Mouse (Mus musculus): Measurements from ENCODE around the gene Shroom3. TPM values are rescaled to one million over a fixed set of nuclear protein-coding genes. Genes with fewer than 3 reads are reported as not detected.

Shroom3 gene
- polyA plus RNA-seq (2015; fragmentation: Nextera tagmentation; extraction: Ambion mirVana) = 2.0 and 2.1 TPM in 2 replicates

DNA sequence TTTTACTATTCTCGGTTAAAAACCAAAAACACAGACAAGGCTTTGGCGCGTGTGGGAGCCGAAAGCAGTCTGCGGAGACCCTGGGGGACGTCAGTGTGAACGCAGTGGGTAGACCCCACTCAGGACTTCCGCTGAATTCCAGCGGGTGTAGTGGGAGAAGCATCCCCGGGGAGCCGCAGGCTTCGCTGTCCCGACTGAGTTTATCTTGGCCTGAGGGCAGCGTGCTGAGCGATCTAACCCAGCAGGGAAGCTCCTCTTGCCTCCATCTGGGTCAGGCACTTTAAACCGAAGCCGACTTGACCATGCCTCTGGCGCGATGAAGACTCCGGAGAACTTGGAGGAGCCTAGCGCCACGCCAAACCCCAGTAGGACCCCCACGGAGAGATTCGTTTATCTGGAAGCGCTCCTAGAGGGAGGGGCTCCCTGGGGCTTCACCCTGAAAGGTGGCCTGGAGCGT lies at the start of gene Shroom3:
TSS of gene Shroom3 (plus strand) at position 85 of the 457 bp plus-strand sequence.
- peak within 1 kb of the TSS; percentile 76 for H3K9ac ChIP-seq
- peak; percentile 23; the same call in 1 of the 2 replicates for ATAC-seq (ENCODE audit: low FRiP score)
- peak within 1 kb of the TSS; percentile 56 for H3K4me3 ChIP-seq
- no peaks in the 10 kb centered on the region for H3K27me3 ChIP-seq
- peak within 1 kb of the TSS; percentile 98 for H3K4me2 ChIP-seq
- peaks cover 15% of the 10 kb centered on the region for H3K4me1 ChIP-seq (replicated peaks)
- H3K36me3 ChIP-seq = no peaks in the 10 kb centered on the region
- H3K9me3 ChIP-seq = no peaks in the 10 kb centered on the region
- under 1% methylated on average over 26 of the region's 26 CpGs for WGBS
- peak within 1 kb of the TSS; percentile 62 for H3K27ac ChIP-seq

DNA sequence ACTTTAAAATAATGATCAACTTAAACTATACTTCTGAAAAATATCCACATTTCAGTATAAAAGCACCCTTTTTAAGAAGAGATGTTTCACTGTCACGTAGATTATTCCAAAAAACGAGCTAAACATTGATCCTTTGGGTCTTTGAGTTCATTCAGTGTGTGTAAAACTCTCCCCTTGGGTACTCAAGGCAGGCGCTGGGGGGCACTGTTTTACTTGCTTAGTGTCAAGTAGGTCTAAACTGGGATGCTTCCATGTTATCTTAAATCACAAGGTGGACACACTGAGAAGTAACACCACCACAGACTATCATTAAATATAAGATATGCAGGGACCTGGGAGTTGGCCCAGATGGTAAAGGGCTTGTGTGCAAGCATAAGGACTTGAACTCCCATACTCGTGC lies 49.7 kb upstream of the Shroom3 start:
- Histone ChIP-seq H3K4me3 (no peak overlapping the region), H3K4me1 (replicated peaks) (no peaks in the 10 kb centered on the region), H3K9me3 (no peaks in the 10 kb centered on the region), H3K4me2 (no peak overlapping the region), H3K9ac (no peak overlapping the region), H3K27me3 (no peaks in the 10 kb centered on the region), H3K27ac (no peak overlapping the region), H3K36me3 (no peaks in the 10 kb centered on the region)
- 61% methylated on average over 4 of the region's 4 CpGs for WGBS
- no peak for ATAC-seq (ENCODE audit: low FRiP score)

DNA sequence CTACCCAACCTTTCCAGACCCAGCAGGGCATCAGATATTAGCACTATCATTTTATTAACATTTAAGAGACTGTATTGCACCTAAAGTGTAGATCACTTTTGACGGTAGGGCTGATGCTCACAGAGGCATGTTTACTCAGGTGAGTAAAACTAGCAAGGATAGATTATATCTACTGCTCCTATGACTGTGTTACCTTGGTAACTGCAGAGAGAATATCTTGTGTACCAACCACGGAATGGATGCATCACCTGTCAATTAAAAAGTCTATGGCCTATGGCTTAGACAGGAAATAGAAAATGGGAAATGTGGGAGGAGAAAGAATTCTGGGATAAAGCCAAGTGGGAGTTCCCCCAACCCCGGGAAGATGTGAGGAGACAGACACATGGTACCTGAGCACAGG lies 48.3 kb upstream of the Shroom3 start:
- no peaks in the 10 kb centered on the region for H3K4me1 ChIP-seq (replicated peaks)
- H3K4me2 ChIP-seq = no peak overlapping the region
- no peak for ATAC-seq (ENCODE audit: low FRiP score)
- no peaks in the 10 kb centered on the region for H3K36me3 ChIP-seq
- no peak overlapping the region for H3K9ac ChIP-seq
- no peak overlapping the region for H3K4me3 ChIP-seq
- no peaks in the 10 kb centered on the region for H3K27me3 ChIP-seq
- H3K9me3 ChIP-seq = no peaks in the 10 kb centered on the region
- no peak overlapping the region for H3K27ac ChIP-seq
- WGBS = 80% methylated on average over 3 of the region's 3 CpGs

DNA sequence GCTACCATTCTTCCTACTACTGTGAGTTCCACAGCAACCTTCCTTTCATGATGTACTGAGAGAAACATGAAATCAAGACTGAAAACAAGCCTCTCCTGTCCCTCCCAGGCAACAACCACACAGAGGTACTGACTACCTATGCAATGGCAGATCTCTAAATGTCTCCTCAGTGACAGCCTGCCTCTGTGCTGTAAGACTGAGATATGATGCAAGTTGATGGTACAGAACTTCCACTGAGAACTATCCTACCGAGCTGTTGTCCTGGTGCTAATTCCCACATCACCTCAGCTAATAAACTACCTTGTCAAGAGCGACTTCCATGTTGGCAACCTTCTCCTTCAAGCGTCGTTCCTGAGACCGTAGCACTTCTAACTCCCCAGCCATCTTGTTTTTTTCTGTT lies 47.3 kb upstream of the Shroom3 start:
- H3K9ac ChIP-seq = no peak overlapping the region
- no peaks in the 10 kb centered on the region for H3K9me3 ChIP-seq
- H3K4me2 ChIP-seq = no peak overlapping the region
- no peak overlapping the region for H3K4me3 ChIP-seq
- no peak for ATAC-seq (ENCODE audit: low FRiP score)
- H3K27ac ChIP-seq = no peak overlapping the region
- no peaks in the 10 kb centered on the region for H3K27me3 ChIP-seq
- H3K36me3 ChIP-seq = no peaks in the 10 kb centered on the region
- WGBS = 90% methylated on average over 5 of the region's 5 CpGs
- no peaks in the 10 kb centered on the region for H3K4me1 ChIP-seq (replicated peaks)

DNA sequence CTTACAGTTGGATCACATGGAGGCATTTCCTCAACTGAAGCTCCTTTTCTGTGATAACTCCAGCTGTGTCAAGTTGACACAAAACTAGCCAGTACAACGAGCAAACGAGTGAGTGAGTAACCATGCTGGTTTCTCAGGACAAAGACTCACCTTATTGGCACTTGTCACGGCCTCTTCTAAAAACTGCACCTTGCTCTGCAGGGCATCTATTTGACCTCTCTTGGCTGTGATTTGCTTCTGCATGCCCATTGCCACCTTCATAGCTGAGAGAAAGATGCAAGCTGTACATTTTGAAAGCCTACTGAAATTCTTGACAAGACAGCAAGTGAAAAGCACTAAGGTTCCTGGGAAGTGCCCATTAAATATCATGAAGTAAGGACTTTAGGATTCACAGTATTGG lies 42.4 kb upstream of the Shroom3 start:
- Histone ChIP-seq H3K4me1 (replicated peaks) (no peaks in the 10 kb centered on the region), H3K36me3 (no peaks in the 10 kb centered on the region), H3K9ac (no peak overlapping the region), H3K4me2 (no peak overlapping the region), H3K9me3 (no peaks in the 10 kb centered on the region), H3K27me3 (no peaks in the 10 kb centered on the region), H3K27ac (no peak overlapping the region), H3K4me3 (no peak overlapping the region)
- ATAC-seq (ENCODE audit: low FRiP score) = no peak
- WGBS = 89% methylated on average over 3 of the region's 3 CpGs

DNA sequence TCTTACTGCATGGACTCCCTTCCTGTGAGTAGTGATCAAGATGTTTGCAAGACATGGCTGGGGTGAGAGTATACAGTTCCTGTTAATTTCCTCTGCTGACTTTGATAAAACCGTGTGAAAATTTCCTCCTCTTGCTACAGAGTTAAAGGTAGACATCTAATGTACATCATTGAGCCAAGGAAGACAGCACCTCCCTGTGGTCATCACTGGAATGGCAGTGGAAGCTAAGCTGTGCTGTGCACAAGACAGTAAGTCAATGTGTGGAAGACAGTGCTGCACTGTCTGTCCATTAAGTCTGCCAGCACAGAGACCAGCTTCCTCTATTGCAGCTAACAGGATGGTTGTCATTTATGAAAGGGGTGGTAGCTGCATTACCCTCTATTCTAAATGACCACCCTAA lies 27.0 kb upstream of the Shroom3 start:
- H3K4me2 ChIP-seq = no peak overlapping the region
- no peak overlapping the region for H3K27ac ChIP-seq
- no peak for ATAC-seq (ENCODE audit: low FRiP score)
- H3K36me3 ChIP-seq = no peaks in the 10 kb centered on the region
- H3K4me1 ChIP-seq (replicated peaks) = no peaks in the 10 kb centered on the region
- no peaks in the 10 kb centered on the region for H3K9me3 ChIP-seq
- no peak overlapping the region for H3K9ac ChIP-seq
- no peaks in the 10 kb centered on the region for H3K27me3 ChIP-seq
- WGBS = 17% methylated on average over 1 of the region's 1 CpGs
- no peak overlapping the region for H3K4me3 ChIP-seq

DNA sequence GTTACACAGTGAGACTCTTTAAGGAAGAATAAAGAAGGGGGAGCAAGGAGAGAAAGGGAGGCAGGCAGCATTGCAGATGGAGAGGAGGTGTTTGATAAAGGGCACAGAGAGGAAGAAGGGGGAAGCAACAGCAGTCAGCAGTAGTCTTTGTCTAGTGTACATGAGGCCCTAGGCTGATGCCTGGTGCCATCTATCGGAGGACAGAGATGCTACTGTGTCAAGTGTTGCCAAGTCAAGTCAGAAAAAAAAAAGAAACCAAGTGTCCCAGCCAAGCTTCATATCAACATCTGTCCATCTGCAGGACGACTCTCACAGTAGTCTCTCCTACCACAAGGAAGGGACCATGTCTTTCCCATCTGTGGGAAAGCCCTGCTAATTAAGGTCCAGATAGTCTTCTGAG lies 18.9 kb upstream of the Shroom3 start:
- ATAC-seq (ENCODE audit: low FRiP score) = no peak
- no peak overlapping the region for H3K4me2 ChIP-seq
- WGBS = 70% methylated on average over 2 of the region's 2 CpGs
- no peak overlapping the region for H3K4me3 ChIP-seq
- no peaks in the 10 kb centered on the region for H3K36me3 ChIP-seq
- H3K4me1 ChIP-seq (replicated peaks) = no peaks in the 10 kb centered on the region
- H3K9me3 ChIP-seq = no peaks in the 10 kb centered on the region
- no peak overlapping the region for H3K27ac ChIP-seq
- no peaks in the 10 kb centered on the region for H3K27me3 ChIP-seq
- H3K9ac ChIP-seq = no peak overlapping the region

DNA sequence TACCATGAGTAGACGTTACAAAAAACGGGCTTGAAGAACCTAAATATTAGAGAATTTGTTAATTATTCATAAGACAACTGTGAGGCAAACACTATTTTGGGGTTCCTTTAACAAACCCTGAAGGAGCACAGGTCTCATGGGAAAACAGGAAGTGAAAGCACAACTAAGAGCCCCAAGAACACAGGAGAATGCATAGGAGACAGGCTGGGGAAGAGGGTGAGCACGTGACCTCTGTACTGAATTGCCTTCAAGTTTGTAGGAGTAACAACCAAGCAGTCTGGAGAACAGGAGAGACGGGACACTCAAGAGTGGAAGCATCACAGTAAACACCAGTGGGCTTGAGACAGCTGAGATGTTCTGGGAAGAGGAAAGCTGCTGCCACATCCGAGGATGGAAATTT lies 16.4 kb upstream of the Shroom3 start:
- H3K36me3 ChIP-seq = no peaks in the 10 kb centered on the region
- H3K9me3 ChIP-seq = no peaks in the 10 kb centered on the region
- ATAC-seq (ENCODE audit: low FRiP score) = no peak
- no peak overlapping the region for H3K27ac ChIP-seq
- H3K4me1 ChIP-seq (replicated peaks) = no peaks in the 10 kb centered on the region
- no peak overlapping the region for H3K4me3 ChIP-seq
- 87% methylated on average over 5 of the region's 5 CpGs for WGBS
- no peak overlapping the region for H3K9ac ChIP-seq
- H3K4me2 ChIP-seq = no peak overlapping the region
- H3K27me3 ChIP-seq = no peaks in the 10 kb centered on the region

DNA sequence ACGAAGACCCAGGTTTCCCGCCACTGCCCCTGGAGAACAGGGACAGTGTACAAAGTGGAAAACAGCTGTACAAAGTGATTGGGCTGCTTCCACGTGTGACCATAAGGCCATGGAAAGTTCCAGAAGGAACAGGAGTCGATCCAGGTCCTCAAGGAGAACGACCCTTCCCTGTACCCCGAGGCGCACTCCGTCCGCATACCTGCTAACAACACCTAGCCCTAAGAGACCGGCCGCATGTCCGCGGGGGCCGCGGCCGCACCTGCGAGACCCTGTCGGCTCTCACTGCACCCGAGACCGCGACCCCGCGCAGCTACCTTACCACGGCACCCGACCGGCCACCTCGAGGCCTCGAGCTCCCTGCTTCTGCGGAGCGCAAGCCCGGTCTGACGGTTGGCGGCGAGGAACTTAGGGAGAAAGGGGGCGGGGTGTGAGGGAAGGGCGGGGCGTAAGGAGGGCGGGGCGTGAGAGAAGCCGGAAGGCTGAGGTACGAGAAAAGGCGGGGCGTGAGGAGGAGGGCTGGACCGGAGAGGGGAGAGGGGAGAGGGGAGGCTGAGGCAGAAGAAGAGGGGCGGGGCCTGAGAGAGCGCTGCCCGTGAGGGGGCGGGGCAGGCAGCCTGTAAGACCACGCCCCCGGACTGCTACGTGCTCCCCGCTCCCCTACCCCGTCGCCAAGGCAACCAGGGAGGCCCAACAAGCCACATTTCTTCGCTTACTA lies 8.2 kb upstream of the Shroom3 start, which contains the start of gene Ccdc158:
TSS of gene Ccdc158 (minus strand) at position 413 of the 715 bp plus-strand sequence.
- Histone ChIP-seq H3K36me3 (no peaks in the 10 kb centered on the region), H3K27me3 (0 out of 2 replicates have a peak, but pooled peaks cover 2% of the 10 kb centered on the region), H3K9me3 (no peaks in the 10 kb centered on the region), H3K9ac (peak within 1 kb of the TSS; percentile 63), H3K4me3 (peak within 1 kb of the TSS; percentile 48), H3K4me1 (replicated peaks) (peaks cover 8% of the 10 kb centered on the region), H3K27ac (no peak within 1 kb of the TSS), H3K4me2 (peak within 1 kb of the TSS; percentile 74)
- ATAC-seq (ENCODE audit: low FRiP score) = peak; percentile 94
- WGBS = 14% methylated on average over 52 of the region's 55 CpGs

DNA sequence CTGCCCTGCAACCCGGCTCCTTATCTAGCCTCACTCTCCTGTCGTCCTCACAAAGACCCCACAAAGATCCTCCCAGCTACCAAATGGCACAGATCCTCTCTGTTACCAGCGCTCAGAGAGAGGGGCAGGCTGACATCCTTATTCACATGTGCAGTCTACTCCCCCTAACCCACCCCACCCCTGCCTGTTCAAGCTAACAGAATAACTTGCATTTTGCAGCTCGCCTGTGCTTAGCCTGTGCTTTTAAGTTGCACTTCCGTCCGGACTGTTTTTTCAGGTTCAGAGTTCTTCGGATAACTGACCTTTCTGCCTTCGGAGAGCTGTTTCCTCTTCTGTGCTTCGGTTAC lies 7.7 kb upstream of the Shroom3 start:
- no peaks in the 10 kb centered on the region for H3K36me3 ChIP-seq
- H3K4me1 ChIP-seq (replicated peaks) = peaks cover 8% of the 10 kb centered on the region
- WGBS = 3% methylated on average over 9 of the region's 9 CpGs
- H3K4me2 ChIP-seq = peak overlapping the region; percentile 74
- peak overlapping the region; percentile 48 for H3K4me3 ChIP-seq
- no peak; the same call in 1 of the 2 replicates for ATAC-seq (ENCODE audit: low FRiP score)
- H3K27me3 ChIP-seq = 0 out of 2 replicates have a peak, but pooled peaks cover 2% of the 10 kb centered on the region
- H3K9me3 ChIP-seq = no peaks in the 10 kb centered on the region
- peak overlapping the region; percentile 63 for H3K9ac ChIP-seq
- H3K27ac ChIP-seq = no peak overlapping the region

DNA sequence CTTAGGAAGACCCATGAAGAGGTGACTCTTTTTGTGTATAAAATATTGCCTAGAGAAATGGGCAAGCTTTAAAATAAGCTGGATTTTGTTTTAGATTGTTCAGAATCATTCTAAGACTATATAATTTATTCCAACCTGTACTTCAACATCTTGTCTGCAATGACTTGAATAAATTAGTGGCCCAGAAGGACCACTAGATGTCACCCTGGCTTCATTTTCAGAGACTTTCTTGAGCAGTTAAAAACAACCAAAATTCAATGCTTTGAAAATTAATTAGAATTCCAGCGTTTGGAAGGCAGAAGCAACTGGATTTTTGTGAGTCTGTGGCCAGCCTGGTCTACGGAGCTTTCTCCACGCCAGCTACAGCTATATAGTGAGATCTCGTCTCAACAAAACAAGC lies 3.8 kb upstream of the Shroom3 start:
- H3K27me3 ChIP-seq = 0 out of 2 replicates have a peak, but pooled peaks cover 2% of the 10 kb centered on the region
- H3K4me1 ChIP-seq (replicated peaks) = peaks cover 19% of the 10 kb centered on the region
- no peak for ATAC-seq (ENCODE audit: low FRiP score)
- no peaks in the 10 kb centered on the region for H3K36me3 ChIP-seq
- H3K9me3 ChIP-seq = no peaks in the 10 kb centered on the region
- no peak overlapping the region for H3K27ac ChIP-seq
- no peak overlapping the region for H3K4me2 ChIP-seq
- no peak overlapping the region for H3K4me3 ChIP-seq
- WGBS = 34% methylated on average over 4 of the region's 4 CpGs
- H3K9ac ChIP-seq = no peak overlapping the region

DNA sequence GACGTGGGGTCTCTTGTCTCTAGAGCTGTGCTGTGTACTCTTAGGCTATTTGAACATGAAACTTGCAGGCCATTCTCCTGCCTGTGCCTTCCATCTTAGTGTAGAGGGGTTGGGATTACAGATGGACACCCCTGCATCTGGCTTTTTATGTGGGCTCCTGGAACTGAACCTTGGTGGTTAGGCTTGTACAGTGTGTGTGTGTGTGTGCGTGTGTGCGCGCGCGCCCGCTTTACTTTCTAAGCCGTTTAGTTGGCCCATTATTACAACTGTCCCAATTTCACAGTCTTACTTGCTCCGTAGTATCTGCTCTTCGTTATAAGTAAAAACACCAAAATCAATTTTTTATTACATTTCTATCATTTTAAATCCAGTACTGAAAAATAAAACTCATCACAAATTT lies 1.4 kb upstream of the Shroom3 start:
- 84% methylated on average over 10 of the region's 10 CpGs for WGBS
- H3K4me3 ChIP-seq = no peak overlapping the region

More for the DNA sequence above, 1.4 kb upstream of the Shroom3 start:
- Histone ChIP-seq H3K4me2 (no peak overlapping the region), H3K27ac (no peak overlapping the region), H3K4me1 (replicated peaks) (peaks cover 15% of the 10 kb centered on the region), H3K27me3 (no peaks in the 10 kb centered on the region), H3K9me3 (no peaks in the 10 kb centered on the region), H3K36me3 (no peaks in the 10 kb centered on the region), H3K9ac (no peak overlapping the region)
- no peak for ATAC-seq (ENCODE audit: low FRiP score)
